Mouse (Mus musculus): Measurements from ENCODE around the gene Faiml. TPM values are rescaled to one million over a fixed set of nuclear protein-coding genes. Genes with fewer than 3 reads are reported as not detected.
A peak's percentile ranks its signal among the peaks of the same experiment; 100 is the strongest.

The Faiml gene
- polyA plus RNA-seq (2016; fragmentation: Nextera tagmentation; extraction: Ambion mirVana): not detected in 2 replicates

DNA sequence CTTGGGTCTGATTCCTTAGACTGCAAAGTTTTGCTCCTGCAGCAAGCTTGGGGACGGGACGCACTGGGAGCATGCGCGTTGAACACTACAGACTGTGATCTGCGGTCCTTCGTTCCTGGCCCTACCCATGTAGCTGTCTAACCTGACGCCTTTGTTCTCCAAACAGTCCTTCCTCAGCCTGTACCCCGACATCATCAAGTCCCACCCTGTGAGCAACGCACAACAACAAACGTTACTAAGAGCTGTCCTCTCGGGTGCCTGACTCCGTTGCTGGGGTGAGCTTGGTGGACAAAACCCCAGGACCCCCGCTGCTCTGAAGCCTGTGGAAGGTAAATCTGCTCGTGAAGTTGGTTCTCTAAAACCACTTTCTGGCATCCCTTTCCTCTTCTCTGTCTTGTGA lies at the start of gene Faiml:
Gene Faiml, minus strand, starts transcription at position 101 of the 400 bp plus-strand sequence.
- 85% methylated on average over 14 of the region's 14 CpGs for WGBS
- Histone ChIP-seq H3K27me3 (ENCODE audit: insufficient read depth, poor library complexity, severe bottlenecking) (no peaks in the 10 kb centered on the region), H3K27ac (no peak within 1 kb of the TSS), H3K36me3 (no peaks in the 10 kb centered on the region), H3K4me1 (no peaks in the 10 kb centered on the region), H3K9me3 (no peaks in the 10 kb centered on the region), H3K4me3 (no peak within 1 kb of the TSS)
- no peak for DNase-seq (ENCODE audit: low spot score)

DNA sequence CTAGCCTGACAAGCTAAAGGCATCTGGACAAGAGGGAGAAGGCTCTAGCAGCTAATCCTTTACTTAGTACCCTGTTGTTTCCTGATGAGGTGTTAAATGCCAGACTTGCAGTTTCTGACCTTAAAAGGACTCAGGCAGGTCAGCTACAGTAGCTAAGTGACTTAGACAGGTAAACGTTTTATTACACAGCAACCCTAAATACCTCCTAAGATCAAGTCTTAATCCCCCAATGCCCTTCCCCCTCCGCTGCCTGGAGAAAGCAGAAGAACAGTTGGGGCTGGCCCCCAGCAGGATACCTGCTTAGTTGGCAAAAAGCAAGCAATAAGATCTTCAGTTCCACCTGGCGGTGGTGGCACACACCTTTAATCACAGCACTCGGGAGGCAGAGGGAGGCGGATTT lies 21.9 kb upstream of the Faiml start:
- WGBS: 61% methylated on average over 5 of the region's 5 CpGs
- H3K36me3 ChIP-seq: peaks cover 43% of the 10 kb centered on the region
- no peaks in the 10 kb centered on the region for H3K27me3 ChIP-seq (ENCODE audit: insufficient read depth, poor library complexity, severe bottlenecking)
- H3K9me3 ChIP-seq: no peaks in the 10 kb centered on the region
- no peaks in the 10 kb centered on the region for H3K4me1 ChIP-seq
- no peak overlapping the region for H3K4me3 ChIP-seq
- H3K27ac ChIP-seq: no peak overlapping the region
- DNase-seq (ENCODE audit: low spot score): no peak

DNA sequence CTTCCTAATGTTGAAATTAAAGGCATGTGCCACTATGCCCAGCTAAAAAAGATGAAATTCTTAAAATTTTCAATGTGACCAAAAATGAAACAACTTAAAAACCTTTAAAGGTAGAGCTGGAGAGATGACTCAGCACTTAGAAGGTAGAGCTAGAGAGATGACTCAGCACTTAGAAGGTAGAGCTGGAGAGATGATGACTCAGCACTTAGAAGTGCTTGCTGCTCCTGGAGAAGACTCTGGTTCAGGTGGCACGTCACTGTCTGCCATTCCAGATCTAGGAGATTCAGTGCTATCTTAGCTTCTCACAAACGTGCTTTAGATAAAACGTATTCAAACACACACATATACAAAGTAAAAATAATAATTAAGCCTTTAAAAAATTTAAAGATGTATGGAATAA lies 19.8 kb upstream of the Faiml start:
- H3K4me3 ChIP-seq: no peak overlapping the region
- H3K27me3 ChIP-seq (ENCODE audit: insufficient read depth, poor library complexity, severe bottlenecking): no peaks in the 10 kb centered on the region
- WGBS: 83% methylated on average over 3 of the region's 3 CpGs
- no peak for DNase-seq (ENCODE audit: low spot score)
- no peaks in the 10 kb centered on the region for H3K9me3 ChIP-seq
- no peak overlapping the region for H3K27ac ChIP-seq
- H3K4me1 ChIP-seq: peaks cover 4% of the 10 kb centered on the region; the same call in 1 of the 2 replicates
- peaks cover 36% of the 10 kb centered on the region for H3K36me3 ChIP-seq

DNA sequence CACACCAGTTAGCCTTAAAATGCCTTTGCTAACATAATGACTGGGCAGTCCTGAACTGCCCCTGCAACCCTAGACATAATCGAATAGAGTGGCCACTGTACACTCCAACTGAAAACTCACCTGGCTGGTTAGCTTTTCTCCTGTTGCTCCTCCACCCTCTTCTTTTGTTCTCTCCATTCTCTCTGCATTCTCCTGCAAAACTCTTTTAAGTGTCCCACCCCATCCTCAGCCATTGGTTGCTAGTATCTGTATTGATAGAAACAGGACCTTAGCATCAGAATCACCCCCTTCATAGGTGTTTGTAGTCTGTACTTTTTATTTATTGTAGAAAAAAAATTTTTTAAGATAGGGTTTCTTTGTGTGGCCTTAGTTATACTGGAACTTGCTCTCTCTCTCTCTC lies 19.2 kb upstream of the Faiml start:
- H3K4me3 ChIP-seq: no peak overlapping the region
- no peaks in the 10 kb centered on the region for H3K27me3 ChIP-seq (ENCODE audit: insufficient read depth, poor library complexity, severe bottlenecking)
- peaks cover 36% of the 10 kb centered on the region for H3K36me3 ChIP-seq
- peaks cover 4% of the 10 kb centered on the region; the same call in 1 of the 2 replicates for H3K4me1 ChIP-seq
- H3K27ac ChIP-seq: no peak overlapping the region
- no peak for DNase-seq (ENCODE audit: low spot score)
- WGBS: 93% methylated on average over 1 of the region's 1 CpGs
- H3K9me3 ChIP-seq: no peaks in the 10 kb centered on the region

DNA sequence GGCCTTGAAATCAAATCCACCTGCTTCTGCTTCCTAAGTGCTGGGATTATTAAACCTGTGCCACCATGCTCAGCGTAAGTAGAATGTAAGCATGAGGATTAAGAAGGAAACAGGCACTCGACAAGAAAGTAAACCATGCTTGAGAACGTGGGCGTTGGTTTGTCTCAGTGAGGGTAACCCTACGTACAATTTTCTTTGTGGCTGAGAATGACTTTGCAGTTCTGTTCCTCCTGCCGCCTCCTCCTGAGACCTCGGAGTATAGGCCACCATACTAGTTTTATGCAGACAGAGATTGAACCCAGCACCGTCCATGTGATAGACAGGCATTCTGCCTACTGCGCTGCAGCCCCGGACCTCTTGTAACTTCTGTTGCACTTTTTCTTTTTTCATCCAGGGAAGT lies 16.8 kb upstream of the Faiml start:
- no peaks in the 10 kb centered on the region for H3K9me3 ChIP-seq
- H3K27ac ChIP-seq: no peak overlapping the region
- H3K27me3 ChIP-seq (ENCODE audit: insufficient read depth, poor library complexity, severe bottlenecking): no peaks in the 10 kb centered on the region
- peaks cover 41% of the 10 kb centered on the region for H3K36me3 ChIP-seq
- DNase-seq (ENCODE audit: low spot score): no peak
- H3K4me3 ChIP-seq: no peak overlapping the region
- WGBS: 90% methylated on average over 10 of the region's 10 CpGs
- peaks cover 4% of the 10 kb centered on the region; the same call in 1 of the 2 replicates for H3K4me1 ChIP-seq

DNA sequence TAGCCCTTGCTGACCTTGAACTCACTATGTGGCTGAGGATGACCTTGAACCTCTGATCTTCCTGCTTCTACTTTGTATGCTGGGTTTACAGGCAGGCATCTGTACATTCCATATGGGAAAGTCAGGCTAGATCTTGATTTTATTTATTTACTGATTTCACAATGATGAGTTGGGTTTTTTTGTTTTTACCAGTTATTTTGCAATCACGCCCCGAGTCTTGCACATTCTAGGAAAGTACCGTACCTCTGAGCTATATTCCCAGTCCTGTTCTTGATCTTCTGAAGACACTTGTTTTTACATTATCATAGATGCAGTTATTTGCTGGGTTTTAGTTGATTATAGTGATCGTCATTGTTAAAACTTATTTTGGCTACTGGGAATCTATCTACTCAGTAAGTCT lies 11.9 kb upstream of the Faiml start:
- peaks cover 9% of the 10 kb centered on the region; the same call in 1 of the 2 replicates for H3K4me1 ChIP-seq
- H3K27me3 ChIP-seq (ENCODE audit: insufficient read depth, poor library complexity, severe bottlenecking): no peaks in the 10 kb centered on the region
- peaks cover 7% of the 10 kb centered on the region; the same call in 1 of the 2 replicates for H3K36me3 ChIP-seq
- 92% methylated on average over 4 of the region's 4 CpGs for WGBS
- no peaks in the 10 kb centered on the region for H3K9me3 ChIP-seq
- no peak for DNase-seq (ENCODE audit: low spot score)
- H3K27ac ChIP-seq: no peak overlapping the region
- no peak overlapping the region for H3K4me3 ChIP-seq

DNA sequence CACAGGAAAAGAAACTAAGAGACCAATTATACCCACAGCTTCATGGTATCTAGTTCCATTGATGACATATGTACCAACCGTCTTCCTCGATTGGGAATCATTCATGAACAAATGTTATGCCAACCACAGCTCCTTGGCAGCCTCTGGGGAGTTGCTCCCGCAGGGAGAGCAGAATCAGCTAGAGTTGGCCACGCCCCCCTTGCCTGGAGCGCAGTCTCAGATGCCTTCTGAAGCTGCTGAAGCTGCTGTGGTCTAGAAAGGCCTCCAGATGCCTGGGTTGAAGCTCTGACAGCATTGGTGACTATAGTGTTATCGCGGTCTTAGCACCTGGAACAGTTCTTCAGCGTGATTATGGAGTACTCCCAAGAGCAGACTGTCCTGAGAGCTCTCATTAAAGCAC lies 11.3 kb upstream of the Faiml start:
- H3K4me3 ChIP-seq: no peak overlapping the region
- H3K27me3 ChIP-seq (ENCODE audit: insufficient read depth, poor library complexity, severe bottlenecking): no peaks in the 10 kb centered on the region
- peaks cover 7% of the 10 kb centered on the region; the same call in 1 of the 2 replicates for H3K36me3 ChIP-seq
- DNase-seq (ENCODE audit: low spot score): no peak
- no peaks in the 10 kb centered on the region for H3K9me3 ChIP-seq
- 0 out of 2 replicates have a peak overlapping the region, but pooled peaks have one; percentile 1 for H3K27ac ChIP-seq
- H3K4me1 ChIP-seq: peaks cover 9% of the 10 kb centered on the region; the same call in 1 of the 2 replicates
- WGBS: 52% methylated on average over 8 of the region's 8 CpGs

DNA sequence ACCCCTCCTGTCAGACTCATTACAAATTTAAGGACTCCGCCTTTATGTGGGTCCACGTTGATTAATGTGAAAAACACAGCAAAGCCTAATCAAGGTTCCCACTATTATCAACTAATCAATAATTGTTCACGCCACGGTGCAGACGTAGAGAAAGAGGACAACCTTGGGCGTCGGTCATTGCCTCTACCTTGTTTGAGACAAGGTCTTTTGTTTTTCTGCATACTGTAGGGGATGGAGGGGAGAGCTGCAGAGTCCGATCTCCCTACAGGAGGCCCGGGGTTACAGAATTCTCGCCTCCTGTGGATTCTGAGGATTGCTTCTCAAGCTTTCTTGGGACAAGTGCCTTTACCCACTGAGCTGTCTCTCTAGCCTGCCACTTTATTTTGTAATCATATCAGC lies 6.9 kb upstream of the Faiml start:
- Histone ChIP-seq H3K4me3 (peak overlapping the region; percentile 94), H3K27me3 (ENCODE audit: insufficient read depth, poor library complexity, severe bottlenecking) (no peaks in the 10 kb centered on the region), H3K9me3 (no peaks in the 10 kb centered on the region), H3K36me3 (no peaks in the 10 kb centered on the region; the same call in 1 of the 2 replicates), H3K27ac (peak overlapping the region; percentile 95), H3K4me1 (0 out of 2 replicates have a peak, but pooled peaks cover 11% of the 10 kb centered on the region)
- 2% methylated on average over 10 of the region's 10 CpGs for WGBS
- no peak for DNase-seq (ENCODE audit: low spot score)

DNA sequence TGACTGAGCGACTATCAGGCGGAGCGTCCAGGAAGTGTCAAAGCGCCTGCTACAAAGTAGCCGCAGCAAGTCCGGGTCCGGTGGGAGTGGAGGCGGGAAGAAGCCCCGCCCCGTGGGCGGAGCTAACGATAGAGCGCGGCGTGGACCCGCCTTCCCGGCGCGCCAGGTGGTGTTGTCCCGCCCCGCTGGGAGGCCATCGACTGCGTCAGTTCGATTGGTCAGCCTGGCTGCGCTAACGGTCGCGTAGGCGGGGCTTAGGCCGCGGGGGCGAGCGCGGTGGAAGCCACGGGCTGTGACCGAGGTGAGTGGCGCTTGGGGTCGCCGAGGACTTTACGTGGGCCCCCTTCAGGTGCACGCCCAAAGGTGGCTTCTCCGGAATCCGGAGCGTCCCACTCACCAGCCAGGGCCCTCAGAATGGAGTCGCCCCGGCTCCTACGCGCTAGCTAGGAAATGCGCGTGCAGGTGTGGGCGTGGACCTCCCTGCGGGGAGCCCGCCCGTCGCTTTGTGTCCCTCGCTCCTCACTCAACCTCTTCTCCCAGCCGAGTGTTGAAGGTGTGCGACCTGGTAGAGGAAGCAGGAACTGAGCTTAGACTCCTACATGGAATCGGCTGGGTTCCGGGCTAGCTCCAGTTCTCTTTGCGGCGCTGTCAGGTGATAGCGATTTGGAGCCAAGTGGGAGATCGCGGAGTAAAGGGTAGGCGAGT lies 6.3 kb upstream of the Faiml start, which contains the start of gene Cep70:
Gene Cep70, plus strand, starts transcription at position 178 of the 705 bp plus-strand sequence.
- Histone ChIP-seq H3K9me3 (no peaks in the 10 kb centered on the region), H3K4me1 (0 out of 2 replicates have a peak, but pooled peaks cover 8% of the 10 kb centered on the region), H3K27me3 (ENCODE audit: insufficient read depth, poor library complexity, severe bottlenecking) (no peaks in the 10 kb centered on the region), H3K36me3 (no peaks in the 10 kb centered on the region; the same call in 1 of the 2 replicates), H3K27ac (peak within 1 kb of the TSS; percentile 95), H3K4me3 (peak within 1 kb of the TSS; percentile 94)
- WGBS: under 1% methylated on average over 66 of the region's 66 CpGs
- peak; percentile 98 for DNase-seq (ENCODE audit: low spot score)

DNA sequence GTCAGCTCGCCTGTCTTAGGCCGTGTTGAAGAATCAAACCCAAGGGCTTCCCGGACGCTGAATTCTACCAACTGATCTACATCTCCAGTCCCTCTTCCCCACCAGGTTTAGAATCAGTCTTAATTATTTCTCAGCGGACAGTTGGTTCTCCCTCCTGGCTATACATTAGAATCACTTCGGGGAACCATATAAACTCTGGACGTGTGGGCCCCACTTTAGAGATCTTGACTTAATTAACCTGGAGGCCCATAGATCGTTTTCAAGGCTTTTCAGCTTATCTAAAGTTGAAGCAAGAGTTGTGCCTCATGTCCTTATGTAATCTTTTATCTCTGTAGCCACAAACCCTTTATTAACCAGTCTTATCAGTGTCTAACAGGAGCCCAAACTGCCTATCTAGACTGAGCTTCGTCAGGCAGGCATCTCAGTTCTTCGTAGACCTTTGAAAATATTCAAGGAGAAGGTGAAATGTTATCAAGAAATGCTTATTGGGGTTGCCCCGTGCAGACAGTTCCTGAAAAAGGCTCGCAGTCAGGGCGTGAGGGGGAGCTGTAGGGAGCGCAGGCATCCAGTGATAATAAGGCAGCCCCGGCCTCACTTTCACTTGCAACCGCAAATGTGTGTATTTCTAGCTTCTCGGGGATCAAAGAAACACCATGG lies 5.6 kb upstream of the Faiml start:
- H3K9me3 ChIP-seq: no peaks in the 10 kb centered on the region
- H3K27me3 ChIP-seq (ENCODE audit: insufficient read depth, poor library complexity, severe bottlenecking): no peaks in the 10 kb centered on the region
- peak overlapping the region; percentile 95 for H3K27ac ChIP-seq
- WGBS: 7% methylated on average over 17 of the region's 17 CpGs
- no peaks in the 10 kb centered on the region; the same call in 1 of the 2 replicates for H3K36me3 ChIP-seq
- H3K4me3 ChIP-seq: peak overlapping the region; percentile 94
- DNase-seq (ENCODE audit: low spot score): no peak
- 0 out of 2 replicates have a peak, but pooled peaks cover 6% of the 10 kb centered on the region for H3K4me1 ChIP-seq

DNA sequence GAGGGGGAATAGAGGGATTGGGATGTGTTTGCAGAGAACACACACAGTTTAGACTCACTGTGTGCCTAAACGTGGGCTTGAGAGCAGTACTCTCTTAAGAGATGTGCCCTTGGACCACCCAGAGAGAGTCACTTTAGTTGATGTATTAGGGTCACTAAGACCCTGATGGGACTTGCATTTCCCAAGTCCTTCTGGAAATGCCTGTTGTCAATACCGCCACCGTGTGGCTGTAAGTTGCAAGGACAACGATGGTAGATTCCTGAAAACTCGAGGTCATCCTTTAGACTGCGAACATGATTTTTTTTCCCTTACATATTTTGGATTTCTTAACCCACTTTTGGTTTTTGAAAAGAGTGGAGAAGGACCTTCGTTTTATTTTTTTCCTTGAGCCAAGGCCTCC lies 5.0 kb upstream of the Faiml start:
- DNase-seq (ENCODE audit: low spot score): no peak
- Histone ChIP-seq H3K27me3 (ENCODE audit: insufficient read depth, poor library complexity, severe bottlenecking) (no peaks in the 10 kb centered on the region), H3K36me3 (no peaks in the 10 kb centered on the region; the same call in 1 of the 2 replicates), H3K4me1 (0 out of 2 replicates have a peak, but pooled peaks cover 6% of the 10 kb centered on the region), H3K9me3 (no peaks in the 10 kb centered on the region), H3K4me3 (peak overlapping the region; percentile 94; the same call in 1 of the 2 replicates), H3K27ac (peak overlapping the region; percentile 95)
- 3% methylated on average over 7 of the region's 7 CpGs for WGBS

DNA sequence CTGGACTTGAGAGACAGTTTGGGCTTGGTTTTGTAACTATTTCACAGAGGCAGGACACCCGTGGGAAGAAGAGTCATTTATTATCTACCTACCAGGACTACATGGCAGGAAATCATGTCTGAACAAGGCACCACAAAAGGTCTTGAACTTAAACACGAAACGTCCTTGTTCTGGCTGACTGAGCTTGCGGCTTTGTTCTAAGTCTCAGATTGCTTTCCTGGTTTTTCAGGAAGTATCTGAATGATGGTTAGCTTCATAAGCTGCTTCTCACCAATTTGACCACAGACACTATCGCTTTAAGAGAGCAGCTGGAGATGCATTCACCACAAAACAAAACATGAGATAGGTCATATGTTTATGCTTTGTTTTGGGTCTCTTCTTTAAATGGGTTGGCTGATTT lies 3.5 kb upstream of the Faiml start:
- Histone ChIP-seq H3K36me3 (no peaks in the 10 kb centered on the region), H3K9me3 (no peaks in the 10 kb centered on the region), H3K4me1 (0 out of 2 replicates have a peak, but pooled peaks cover 6% of the 10 kb centered on the region), H3K4me3 (no peak overlapping the region), H3K27me3 (ENCODE audit: insufficient read depth, poor library complexity, severe bottlenecking) (no peaks in the 10 kb centered on the region), H3K27ac (no peak overlapping the region)
- DNase-seq (ENCODE audit: low spot score): no peak
- 76% methylated on average over 5 of the region's 5 CpGs for WGBS

DNA sequence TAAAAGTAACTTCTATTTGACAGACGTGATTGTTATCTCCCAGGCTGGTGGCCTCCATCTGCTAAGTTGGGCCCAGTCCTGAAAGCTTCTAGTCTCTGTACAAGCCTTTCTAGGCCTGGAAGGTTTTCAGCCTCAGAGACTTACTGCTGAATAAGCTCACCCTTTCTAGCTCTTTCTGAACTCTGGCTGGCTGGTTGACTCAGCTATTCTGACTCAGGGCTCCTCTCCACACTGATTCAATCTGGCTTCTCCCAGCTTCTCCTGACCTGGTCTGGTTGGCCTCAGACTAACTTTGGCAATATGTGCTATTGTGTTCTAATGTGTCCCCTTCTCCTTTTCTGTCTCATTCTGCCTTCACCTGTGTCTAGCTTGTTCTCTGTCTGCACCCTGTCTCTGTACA lies 2.2 kb upstream of the Faiml start:
- no peaks in the 10 kb centered on the region for H3K36me3 ChIP-seq
- H3K27me3 ChIP-seq (ENCODE audit: insufficient read depth, poor library complexity, severe bottlenecking): no peaks in the 10 kb centered on the region
- H3K4me1 ChIP-seq: 0 out of 2 replicates have a peak, but pooled peaks cover 6% of the 10 kb centered on the region
- WGBS: 65% methylated on average over 1 of the region's 1 CpGs
- no peak overlapping the region for H3K27ac ChIP-seq
- H3K9me3 ChIP-seq: no peaks in the 10 kb centered on the region
- H3K4me3 ChIP-seq: no peak overlapping the region
- DNase-seq (ENCODE audit: low spot score): no peak

All from heart, embryonic 10.5 days (tissue).